Comparison of ENCODE assay signal across 8 mouse cellular contexts in genomic region chr3:96601251-96601787, GRCm38 (mm10). TPM values are rescaled to one million over a fixed set of nuclear protein-coding genes. Genes with fewer than 3 reads are reported as not detected.
A peak's percentile ranks its signal among the peaks of the same experiment; 100 is the strongest.
DNase-seq lines count a peak whose midpoint lies in the region; ATAC-seq and TF ChIP-seq lines count a peak whose summit lies in the region.

No protein-coding gene starts in this region.

- peak; percentile 59 for ATAC-seq in embryonic facial prominence, embryonic 11.5 days (replicated peaks; ENCODE audit: insufficient number of reproducible peaks, low FRiP score, low TSS enrichment, low read depth)
- ATAC-seq in heart, embryonic 11.5 days (replicated peaks; ENCODE audit: insufficient number of reproducible peaks, low FRiP score, low TSS enrichment): peak; percentile 56
- ATAC-seq in kidney, embryonic 15.5 days (replicated peaks; ENCODE audit: low FRiP score): peak; percentile 59
- peak; percentile 52 for ATAC-seq in liver, embryonic 16.5 days (ENCODE audit: low read depth)

- peaks cover 5% of the 10 kb centered on the region for H3K4me1 ChIP-seq in embryonic facial prominence, embryonic 11.5 days (ENCODE audit: control insufficient read depth, insufficient read depth, low read length)
- H3K4me1 ChIP-seq in heart, embryonic 11.5 days (ENCODE audit: control insufficient read depth, insufficient read depth, low read length): peaks cover 39% of the 10 kb centered on the region
- H3K4me1 ChIP-seq in kidney, embryonic 15.5 days: peaks cover 63% of the 10 kb centered on the region
- peaks cover 19% of the 10 kb centered on the region for H3K4me1 ChIP-seq in liver, embryonic 16.5 days (ENCODE audit: control insufficient read depth, low read depth, low read length)
- H3K4me1 ChIP-seq in olfactory bulb, adult 2 months (ENCODE audit: control insufficient read depth, insufficient read depth, low read length): peaks cover 17% of the 10 kb centered on the region

- H3K4me3 ChIP-seq in embryonic facial prominence, embryonic 11.5 days (ENCODE audit: low read depth, low read length): peak overlapping the region; percentile 63
- H3K4me3 ChIP-seq in heart, embryonic 11.5 days (ENCODE audit: low read depth, low read length): peak overlapping the region; percentile 84
- H3K4me3 ChIP-seq in kidney, embryonic 15.5 days (replicated peaks): peak overlapping the region; percentile 72
- H3K4me3 ChIP-seq in liver, embryonic 16.5 days (ENCODE audit: low read depth, low read length): peak overlapping the region; percentile 68
- peak overlapping the region; percentile 58 for H3K4me3 ChIP-seq in olfactory bulb, adult 2 months (ENCODE audit: insufficient read depth, low read depth, low read length)

- no peaks in the 10 kb centered on the region for H3K36me3 ChIP-seq in embryonic facial prominence, embryonic 11.5 days (replicated peaks; ENCODE audit: control insufficient read depth, insufficient read depth, low read depth, low read length)
- no peaks in the 10 kb centered on the region for H3K36me3 ChIP-seq in heart, embryonic 11.5 days (ENCODE audit: control insufficient read depth, insufficient read depth, low read length)
- peaks cover 11% of the 10 kb centered on the region for H3K36me3 ChIP-seq in kidney, embryonic 15.5 days
- H3K36me3 ChIP-seq in liver, embryonic 16.5 days (ENCODE audit: control insufficient read depth, insufficient read depth): no peaks in the 10 kb centered on the region

- no peak for TF ChIP-seq CTCF in olfactory bulb, adult 2 months (IDR thresholded peaks at IDR 0.05; ENCODE audit: insufficient read depth, low read depth, low read length)

- peak overlapping the region; percentile 73 for H3K9ac ChIP-seq in embryonic facial prominence, embryonic 11.5 days (replicated peaks; ENCODE audit: low read length)
- H3K9ac ChIP-seq in heart, embryonic 11.5 days (ENCODE audit: low read depth, low read length): peak overlapping the region; percentile 87
- peak overlapping the region; percentile 74 for H3K9ac ChIP-seq in kidney, embryonic 15.5 days
- H3K9ac ChIP-seq in liver, embryonic 16.5 days (ENCODE audit: low read depth, low read length): peak overlapping the region; percentile 52

- H3K9me3 ChIP-seq in embryonic facial prominence, embryonic 11.5 days (replicated peaks; ENCODE audit: control insufficient read depth, low read length): no peaks in the 10 kb centered on the region
- H3K9me3 ChIP-seq in heart, embryonic 11.5 days (replicated peaks; ENCODE audit: control insufficient read depth, low read length): no peaks in the 10 kb centered on the region
- H3K9me3 ChIP-seq in kidney, embryonic 15.5 days (replicated peaks): no peaks in the 10 kb centered on the region
- H3K9me3 ChIP-seq in liver, embryonic 16.5 days (replicated peaks; ENCODE audit: control insufficient read depth, low read length): no peaks in the 10 kb centered on the region

- DNase-seq in 416B (ENCODE audit: low read depth): peak; percentile 78
- peak; percentile 34 for DNase-seq in ZHBTc4 (ENCODE audit: low read depth, low spot score)
- DNase-seq in embryonic facial prominence, embryonic 11.5 days (ENCODE audit: low spot score): peak; percentile 73
- DNase-seq in T-cell, adult 2 months (ENCODE audit: low spot score): no peak

- under 1% methylated on average over 18 of the region's 40 CpGs for WGBS in embryonic facial prominence, embryonic 11.5 days
- under 1% methylated on average over 21 of the region's 40 CpGs for WGBS in heart, embryonic 11.5 days (ENCODE audit: insufficient replicate concordance)
- WGBS in kidney, embryonic 15.5 days: 1% methylated on average over 19 of the region's 40 CpGs
- WGBS in liver, embryonic 16.5 days (ENCODE audit: insufficient replicate concordance): 1% methylated on average over 25 of the region's 40 CpGs
- WGBS in olfactory bulb, adult 2 months: 2% methylated on average over 39 of the region's 40 CpGs

- H3K27me3 ChIP-seq in embryonic facial prominence, embryonic 11.5 days (ENCODE audit: control insufficient read depth, insufficient read depth, low read length): peaks cover 9% of the 10 kb centered on the region; the same call in 1 of the 2 replicates
- H3K27me3 ChIP-seq in heart, embryonic 11.5 days (ENCODE audit: control insufficient read depth, insufficient read depth, low read length): peaks cover 2% of the 10 kb centered on the region; the same call in 1 of the 2 replicates
- H3K27me3 ChIP-seq in kidney, embryonic 15.5 days: peaks cover 25% of the 10 kb centered on the region
- peaks cover 60% of the 10 kb centered on the region for H3K27me3 ChIP-seq in liver, embryonic 16.5 days (ENCODE audit: control insufficient read depth, insufficient read depth, low read depth, low read length)

- H3K27ac ChIP-seq in embryonic facial prominence, embryonic 11.5 days (replicated peaks; ENCODE audit: low read depth, low read length): peak overlapping the region; percentile 74
- peak overlapping the region; percentile 96 for H3K27ac ChIP-seq in heart, embryonic 11.5 days (ENCODE audit: low read depth, low read length)
- H3K27ac ChIP-seq in kidney, embryonic 15.5 days: peak overlapping the region; percentile 97
- peak overlapping the region; percentile 40 for H3K27ac ChIP-seq in liver, embryonic 16.5 days (ENCODE audit: low read length)
- H3K27ac ChIP-seq in olfactory bulb, adult 2 months (ENCODE audit: insufficient read depth, low read depth, low read length): peak overlapping the region; percentile 61

- H3K4me2 ChIP-seq in embryonic facial prominence, embryonic 11.5 days (ENCODE audit: low read depth, low read length): peak overlapping the region; percentile 60
- H3K4me2 ChIP-seq in heart, embryonic 11.5 days: peak overlapping the region; percentile 72
- peak overlapping the region; percentile 86 for H3K4me2 ChIP-seq in kidney, embryonic 15.5 days
- peak overlapping the region; percentile 87 for H3K4me2 ChIP-seq in liver, embryonic 16.5 days (ENCODE audit: low read depth, low read length)

- TF ChIP-seq POLR2A in olfactory bulb, adult 2 months (IDR thresholded peaks at IDR 0.05; ENCODE audit: insufficient read depth, low read depth, low read length): no peak; the same call in 1 of the 2 replicates

RNA-seq across cellular contexts. Expression of gene Lix1l, which starts 0.4 kb away (rescaled TPM):
- polyA plus RNA-seq in embryonic facial prominence, embryonic 11.5 days (2014; fragmentation: Nextera tagmentation; extraction: Ambion mirVana): 6.5 and 7.0 TPM in 2 replicates
- polyA plus RNA-seq in heart, embryonic 11.5 days (2014; fragmentation: Nextera tagmentation; extraction: Ambion mirVana): 6.4 and 6.7 TPM in 2 replicates
- polyA plus RNA-seq in kidney, embryonic 15.5 days (2015; fragmentation: Nextera tagmentation; extraction: Ambion mirVana): 6.5 and 8.0 TPM in 2 replicates
- polyA plus RNA-seq in liver, embryonic 16.5 days (2015; fragmentation: Nextera tagmentation; extraction: Ambion mirVana): 0.49 and 0.68 TPM in 2 replicates
- polyA plus RNA-seq in olfactory bulb, adult 2 months (2012; ENCODE audit: insufficient read depth, insufficient read length, low replicate concordance, missing spikeins): not detected in 2 replicates

RNA-seq across cellular contexts. Expression of gene Ankrd34a, which starts 4.9 kb away (rescaled TPM):
- polyA plus RNA-seq in embryonic facial prominence, embryonic 11.5 days (2014; fragmentation: Nextera tagmentation; extraction: Ambion mirVana): 0.90 and 1.1 TPM in 2 replicates
- 9.0 TPM in 2 replicates for polyA plus RNA-seq in heart, embryonic 11.5 days (2014; fragmentation: Nextera tagmentation; extraction: Ambion mirVana)
- polyA plus RNA-seq in kidney, embryonic 15.5 days (2015; fragmentation: Nextera tagmentation; extraction: Ambion mirVana): 1.8 and 2.8 TPM in 2 replicates
- 0.09 and 0.15 TPM in 2 replicates for polyA plus RNA-seq in liver, embryonic 16.5 days (2015; fragmentation: Nextera tagmentation; extraction: Ambion mirVana)
- not detected in 2 replicates for polyA plus RNA-seq in olfactory bulb, adult 2 months (2012; ENCODE audit: insufficient read depth, insufficient read length, low replicate concordance, missing spikeins)

RNA-seq across cellular contexts. Expression of gene Polr3gl, which starts 7.3 kb away (rescaled TPM):
- polyA plus RNA-seq in embryonic facial prominence, embryonic 11.5 days (2014; fragmentation: Nextera tagmentation; extraction: Ambion mirVana): 13.2 and 14.2 TPM in 2 replicates
- polyA plus RNA-seq in heart, embryonic 11.5 days (2014; fragmentation: Nextera tagmentation; extraction: Ambion mirVana): 21.4 and 23.8 TPM in 2 replicates
- polyA plus RNA-seq in kidney, embryonic 15.5 days (2015; fragmentation: Nextera tagmentation; extraction: Ambion mirVana): 38.1 and 39.8 TPM in 2 replicates
- polyA plus RNA-seq in liver, embryonic 16.5 days (2015; fragmentation: Nextera tagmentation; extraction: Ambion mirVana): 10.8 and 12.2 TPM in 2 replicates
- not detected in 2 replicates for polyA plus RNA-seq in olfactory bulb, adult 2 months (2012; ENCODE audit: insufficient read depth, insufficient read length, low replicate concordance, missing spikeins)

RNA-seq across cellular contexts. Expression of gene Gm16253, which starts 24.5 kb away (rescaled TPM):
- polyA plus RNA-seq in embryonic facial prominence, embryonic 11.5 days (2014; fragmentation: Nextera tagmentation; extraction: Ambion mirVana): not detected in 2 replicates
- polyA plus RNA-seq in heart, embryonic 11.5 days (2014; fragmentation: Nextera tagmentation; extraction: Ambion mirVana): 1.2 and 1.5 TPM in 2 replicates
- 2.1 TPM in 2 replicates for polyA plus RNA-seq in kidney, embryonic 15.5 days (2015; fragmentation: Nextera tagmentation; extraction: Ambion mirVana)
- polyA plus RNA-seq in liver, embryonic 16.5 days (2015; fragmentation: Nextera tagmentation; extraction: Ambion mirVana): 0.48 and 0.55 TPM in 2 replicates
- polyA plus RNA-seq in olfactory bulb, adult 2 months (2012; ENCODE audit: insufficient read depth, insufficient read length, low replicate concordance, missing spikeins): not detected in 2 replicates

RNA-seq across cellular contexts. Expression of gene Rbm8a, which starts 28.4 kb away (rescaled TPM):
- polyA plus RNA-seq in embryonic facial prominence, embryonic 11.5 days (2014; fragmentation: Nextera tagmentation; extraction: Ambion mirVana): 195 and 196 TPM in 2 replicates
- 124 TPM in 2 replicates for polyA plus RNA-seq in heart, embryonic 11.5 days (2014; fragmentation: Nextera tagmentation; extraction: Ambion mirVana)
- 145 and 151 TPM in 2 replicates for polyA plus RNA-seq in kidney, embryonic 15.5 days (2015; fragmentation: Nextera tagmentation; extraction: Ambion mirVana)
- polyA plus RNA-seq in liver, embryonic 16.5 days (2015; fragmentation: Nextera tagmentation; extraction: Ambion mirVana): 48.1 and 48.4 TPM in 2 replicates
- not detected in 2 replicates for polyA plus RNA-seq in olfactory bulb, adult 2 months (2012; ENCODE audit: insufficient read depth, insufficient read length, low replicate concordance, missing spikeins)

Comparison
In these comparisons a context has a peak if more than half of its experiments do, and no peak if none do; other contexts are left out.
1. H3K27ac ChIP-seq: peak in every context shown above with its lines; median percentile 97 in kidney, embryonic 15.5 days; 96 in heart, embryonic 11.5 days; 74 in embryonic facial prominence, embryonic 11.5 days; 61 in olfactory bulb, adult 2 months; 40 in liver, embryonic 16.5 days.
2. RNA of gene Polr3gl, which starts 7.3 kb away (polyA plus RNA-seq): 38.1 to 39.8 TPM in kidney, embryonic 15.5 days, 21.4 to 23.8 TPM in heart, embryonic 11.5 days, 13.2 to 14.2 TPM in embryonic facial prominence, embryonic 11.5 days and 10.8 to 12.2 TPM in liver, embryonic 16.5 days; not detected in olfactory bulb, adult 2 months; every median in the first group is over 10 times any median in the second.
3. Peak in every context shown above with its lines, with median percentiles within 50 percentile points of each other: ATAC-seq, H3K4me2 ChIP-seq, H3K4me3 ChIP-seq and H3K9ac ChIP-seq.